Mouse (Mus musculus) fibroblast of lung, adult 2 months (primary cell): Measurements from ENCODE around the gene Rsrc1.
A peak's percentile ranks its signal among the peaks of the same experiment; 100 is the strongest.

Experiments
- DNase-seq: peaks from one replicate; pipeline ENCODE4 v3.0.0-alpha.2; 2011; ENCODE audit warnings: low read depth

The Rsrc1 gene

GRCm38 (mm10) chr3:67280247-67280646 lies 299.1 kb downstream of the Rsrc1 start:
- DNase-seq, result no peak

GRCm38 (mm10) chr3:67284039-67284438 lies 302.8 kb downstream of the Rsrc1 start:
- no peak for DNase-seq

- DNase-seq, result no peak
Measured at GRCm38 (mm10) chr3:67284848-67285247, 303.7 kb downstream of the Rsrc1 start.

- DNase-seq, result no peak
Measured at GRCm38 (mm10) chr3:67288664-67289063, 307.5 kb downstream of the Rsrc1 start.

GRCm38 (mm10) chr3:67289482-67289881 lies 308.3 kb downstream of the Rsrc1 start:
- no peak for DNase-seq

GRCm38 (mm10) chr3:67308725-67309124 lies 327.5 kb downstream of the Rsrc1 start:
- no peak for DNase-seq

- DNase-seq, result no peak
Measured at GRCm38 (mm10) chr3:67309644-67310311, 328.6 kb downstream of the Rsrc1 start.

GRCm38 (mm10) chr3:67311436-67311835 lies 330.2 kb downstream of the Rsrc1 start:
- DNase-seq, result no peak

- DNase-seq, result no peak
Measured at GRCm38 (mm10) chr3:67322422-67322821, 341.2 kb downstream of the Rsrc1 start.

GRCm38 (mm10) chr3:67339558-67339957 lies 358.4 kb downstream of the Rsrc1 start:
- DNase-seq, result no peak

GRCm38 (mm10) chr3:67340921-67341320 lies 359.7 kb downstream of the Rsrc1 start:
- DNase-seq, result no peak

GRCm38 (mm10) chr3:67343004-67343662 lies 361.9 kb downstream of the Rsrc1 start:
- DNase-seq, result peak; percentile 3

GRCm38 (mm10) chr3:67344599-67344998 lies 363.4 kb downstream of the Rsrc1 start:
- DNase-seq, result peak; percentile 11

- no peak for DNase-seq
Measured at GRCm38 (mm10) chr3:67346674-67347073, 365.5 kb downstream of the Rsrc1 start.

GRCm38 (mm10) chr3:67351406-67352127 lies 370.4 kb downstream of the Rsrc1 start:
- DNase-seq, result no peak

GRCm38 (mm10) chr3:67352128-67352762 lies 371.1 kb downstream of the Rsrc1 start:
- DNase-seq, result peak; percentile 26

GRCm38 (mm10) chr3:67352763-67353149 lies 371.6 kb downstream of the Rsrc1 start:
- DNase-seq, result no peak

GRCm38 (mm10) chr3:67358376-67358775 lies 377.2 kb downstream of the Rsrc1 start:
- no peak for DNase-seq

GRCm38 (mm10) chr3:67366087-67366892 lies 385.1 kb downstream of the Rsrc1 start:
- no peak for DNase-seq

- no peak for DNase-seq
Measured at GRCm38 (mm10) chr3:67367481-67367880, 386.3 kb downstream of the Rsrc1 start.

GRCm38 (mm10) chr3:67369407-67370079 lies 388.4 kb downstream of the Rsrc1 start:
- DNase-seq, result no peak
